Comparison of ENCODE assay signal across 19 mouse cellular contexts in the genomic region with DNA sequence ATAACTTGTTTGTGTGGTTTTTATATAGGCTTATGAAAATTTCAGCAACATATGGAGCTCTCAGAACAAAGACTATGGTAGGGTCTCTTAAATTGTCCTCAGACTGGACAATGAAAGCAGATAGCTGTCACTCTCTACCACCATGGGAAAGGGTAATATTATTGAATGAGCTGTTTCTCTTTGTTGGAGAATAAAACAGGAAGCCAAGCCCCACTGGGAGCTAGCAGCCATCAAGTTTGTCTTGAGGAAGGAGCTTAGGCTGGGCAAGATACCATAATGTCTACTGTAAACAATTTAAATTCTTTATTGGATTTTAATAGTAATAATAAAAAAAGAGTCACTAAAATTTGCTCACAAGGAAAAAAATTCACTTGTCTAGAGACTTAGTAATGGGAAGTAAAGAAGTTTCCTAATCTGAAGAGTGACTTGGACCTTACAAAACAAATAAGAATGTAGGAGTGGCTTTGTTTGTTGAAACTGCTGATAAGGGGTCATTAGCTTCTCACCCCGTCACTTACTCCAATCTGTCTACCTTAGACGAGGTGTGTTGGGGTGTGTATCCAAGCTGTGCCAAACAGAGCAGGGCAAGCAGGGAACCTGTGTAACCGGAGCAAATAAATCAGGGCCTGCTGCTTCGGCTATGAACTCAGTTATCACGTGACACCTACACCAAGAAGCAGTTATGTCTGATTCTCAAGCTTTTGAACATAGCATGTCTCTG. TPM values are rescaled to one million over a fixed set of nuclear protein-coding genes. Genes with fewer than 3 reads are reported as not detected.
DNase-seq lines count a peak whose midpoint lies in the region; ATAC-seq lines count a peak whose summit lies in the region.
"Had no signal": no experiment of that assay in that cellular context is flagged by ENCODE, and none has a peak within 500 bp of the region (broad histone marks: within the 10 kb centered on the region; RNA-seq: fewer than 3 reads in every experiment).

No protein-coding gene starts in this region.

- no peaks in the 10 kb centered on the region for H3K27me3 ChIP-seq in lung, embryonic 15.5 days
- H3K27me3 ChIP-seq: hindbrain, embryonic 12.5 days; midbrain, embryonic 13.5 days; neural tube, embryonic 15.5 days had no signal

- ATAC-seq in lung, embryonic 15.5 days (ENCODE audit: borderline replicate concordance, extremely low read depth, low FRiP score, low TSS enrichment) = peak; percentile 51; the same call in 1 of the 2 replicates
- ATAC-seq: forebrain, postnatal 0 days; midbrain, embryonic 13.5 days had no signal

- peak overlapping the region; percentile 41; the same call in 1 of the 2 replicates for H3K27ac ChIP-seq in lung, embryonic 15.5 days
- H3K27ac ChIP-seq: hindbrain, embryonic 12.5 days; midbrain, embryonic 13.5 days; neural tube, embryonic 15.5 days had no signal

- H3K4me2 ChIP-seq in lung, embryonic 15.5 days = no peak overlapping the region
- H3K4me2 ChIP-seq: hindbrain, embryonic 12.5 days; midbrain, embryonic 13.5 days; neural tube, embryonic 15.5 days had no signal

- no peak overlapping the region for H3K9ac ChIP-seq in lung, embryonic 15.5 days
- H3K9ac ChIP-seq: forebrain, postnatal 0 days; hindbrain, embryonic 12.5 days; midbrain, embryonic 13.5 days; neural tube, embryonic 15.5 days had no signal

- H3K36me3 ChIP-seq in lung, embryonic 15.5 days = no peaks in the 10 kb centered on the region
- H3K36me3 ChIP-seq: G1E; hindbrain, embryonic 12.5 days; midbrain, embryonic 13.5 days; neural tube, embryonic 15.5 days had no signal

- no peak overlapping the region for H3K4me3 ChIP-seq in lung, embryonic 15.5 days
- H3K4me3 ChIP-seq: hindbrain, embryonic 12.5 days; midbrain, embryonic 13.5 days; myocyte; neural tube, embryonic 15.5 days had no signal

- peaks cover 5% of the 10 kb centered on the region; the same call in 1 of the 2 replicates for H3K4me1 ChIP-seq in lung, embryonic 15.5 days

- H3K9me3 ChIP-seq in lung, embryonic 15.5 days = no peaks in the 10 kb centered on the region
- H3K9me3 ChIP-seq: G1E; hindbrain, embryonic 12.5 days; midbrain, embryonic 13.5 days; neural tube, embryonic 15.5 days had no signal

- 10% methylated on average over 5 of the region's 5 CpGs for WGBS in lung, embryonic 15.5 days

- peak; percentile 18 for DNase-seq in urinary bladder, postnatal 25 days (ENCODE audit: low spot score)
- no peak for DNase-seq in urinary bladder, adult 2 months (ENCODE audit: low spot score)
- DNase-seq in lung, postnatal 4 days = peak; percentile 12 to 58
- DNase-seq in cerebellum, postnatal 14 days = no peak
- DNase-seq in kidney, postnatal 14 days = no peak
- no peak for DNase-seq in testis, postnatal 10 days (ENCODE audit: low spot score)
- DNase-seq: cerebellum, adult 9-10 months; forebrain, postnatal 0 days; heart, postnatal 10 days; kidney, adult 8-10 months; kidney, postnatal 4 days; right cerebral cortex, postnatal 4 days; thymus, postnatal 14 days had no signal

RNA-seq across cellular contexts. Expression of gene Paqr8, which starts 26.8 kb away (rescaled TPM):
- polyA plus RNA-seq in urinary bladder, adult 2 months (2012; rRNA removed) = 9.5 and 10.4 TPM in 2 replicates
- 4.2 and 5.0 TPM in 2 replicates for polyA plus RNA-seq in lung, embryonic 15.5 days (2015; fragmentation: Nextera tagmentation; extraction: Ambion mirVana)

RNA-seq across cellular contexts. Expression of gene Mcm3, which starts 43.5 kb away (rescaled TPM):
- 8.1 and 9.2 TPM in 2 replicates for polyA plus RNA-seq in urinary bladder, adult 2 months (2012; rRNA removed)
- 174 TPM in 2 replicates for polyA plus RNA-seq in lung, embryonic 15.5 days (2015; fragmentation: Nextera tagmentation; extraction: Ambion mirVana)

Comparison
In these comparisons a context has a peak if more than half of its experiments do, and no peak if none do; other contexts are left out.
1. DNase-seq: peak in urinary bladder, postnatal 25 days (single experiment) and lung, postnatal 4 days (2 of 2); none in urinary bladder, adult 2 months (single experiment), cerebellum, postnatal 14 days (0 of 2), kidney, postnatal 14 days (single experiment) and testis, postnatal 10 days (single experiment).
2. RNA of gene Mcm3, which starts 43.5 kb away (polyA plus RNA-seq): 174 TPM in lung, embryonic 15.5 days; 8.1 to 9.2 TPM in urinary bladder, adult 2 months; every median in the first group is over 10 times any median in the second.